Mouse (Mus musculus) layer of hippocampus, adult 18-20 months (tissue): Measurements from ENCODE around the gene Izumo1r. TPM values are rescaled to one million over a fixed set of nuclear protein-coding genes. Genes with fewer than 3 reads are reported as not detected.

Experiments
- total RNA-seq, 2 experiments: library from RNA; stranded (reverse); gene quantifications; 2 replicates each; pipeline ENCODE4 v1.2.3; 2021

Gene Izumo1r
- total RNA-seq, 2 experiments from 2014 or later: not detected

Other genes starting within 250 kb of the Izumo1r start
- not detected for gene Piwil4, start 163.2 kb downstream of the Izumo1r start, total RNA-seq
- gene Fut4, start 151.6 kb downstream of the Izumo1r start, total RNA-seq: under 1 TPM; 0.10 to 0.12 TPM
- under 1 TPM in 1 of 2 experiments, not detected in 1; 0.50 TPM for gene 1700012B09Rik, start 132.9 kb downstream of the Izumo1r start, total RNA-seq
- 10 to 100 TPM; 10.9 to 14.0 TPM for gene Mre11a, start 119.3 kb downstream of the Izumo1r start, total RNA-seq
- 10 to 100 TPM; 13.4 to 14.2 TPM for gene Ankrd49, start 119.1 kb downstream of the Izumo1r start, total RNA-seq
- gene Gpr83, start 43.7 kb downstream of the Izumo1r start, total RNA-seq: 10 to 100 TPM; 13.5 to 16.2 TPM
- 10 to 100 TPM; 26.3 to 27.0 TPM for gene Panx1, start 141.5 kb upstream of the Izumo1r start, total RNA-seq
- not detected for gene Hephl1, start 208.2 kb upstream of the Izumo1r start, total RNA-seq